Mouse (Mus musculus) lung, adult 2 months (tissue): Measurements from ENCODE around the gene Gpld1. TPM values are rescaled to one million over a fixed set of nuclear protein-coding genes. Genes with fewer than 3 reads are reported as not detected.
"Not testable (repeated sequence)": the region's sequence is repeated elsewhere in the genome, so short reads cannot be mapped to it uniquely, and the experiment has no call there.

Source experiments
- DNase-seq: peaks from one replicate; pipeline ENCODE4 v3.0.0; 2022
- H3K4me1 ChIP-seq: fragments of 200-500 bp; 2 replicates; pipeline ENCODE4 v1.6.1; 2011; ENCODE audit warnings: low read length; ENCODE audit not compliant: control insufficient read depth, insufficient read depth
- H3K4me3 ChIP-seq: fragments of 200-500 bp; replicated peaks from 2 replicates; pipeline ENCODE3; 2011; ENCODE audit warnings: low read depth, mild to moderate bottlenecking, control low read depth, low read length; ENCODE audit errors: extremely low read depth
- CTCF ChIP-seq: fragments of 200-500 bp; IDR thresholded peaks from 2 replicates; pipeline ENCODE4 v1.5.1; 2011; ENCODE audit warnings: mild to moderate bottlenecking, low read length, control low read depth; ENCODE audit not compliant: insufficient read depth
- POLR2A ChIP-seq: fragments of 200-500 bp; IDR thresholded peaks from 2 replicates; pipeline ENCODE4 v1.6.1; 2011; ENCODE audit warnings: low read depth, mild to moderate bottlenecking, control low read depth, low read length, borderline replicate concordance; ENCODE audit errors: extremely low read depth
- WGBS: fragments of 180-500 bp; shearing (Covaris S2); methylation state at CpG from one replicate; pipeline ENCODE4 v1.1.7; 2018; 5-methylcytosine and 5-hydroxymethylcytosine counted together
- polyA plus RNA-seq: library from polyadenylated mRNA; depleted of rRNA; stranded (reverse); fragments of >200 nt; gene quantifications from 2 replicates; pipeline ENCODE4 v1.2.3, GENCODE M21; 2012

Gene Gpld1
- polyA plus RNA-seq, 1 experiment, result 9.0 TPM

DNA sequence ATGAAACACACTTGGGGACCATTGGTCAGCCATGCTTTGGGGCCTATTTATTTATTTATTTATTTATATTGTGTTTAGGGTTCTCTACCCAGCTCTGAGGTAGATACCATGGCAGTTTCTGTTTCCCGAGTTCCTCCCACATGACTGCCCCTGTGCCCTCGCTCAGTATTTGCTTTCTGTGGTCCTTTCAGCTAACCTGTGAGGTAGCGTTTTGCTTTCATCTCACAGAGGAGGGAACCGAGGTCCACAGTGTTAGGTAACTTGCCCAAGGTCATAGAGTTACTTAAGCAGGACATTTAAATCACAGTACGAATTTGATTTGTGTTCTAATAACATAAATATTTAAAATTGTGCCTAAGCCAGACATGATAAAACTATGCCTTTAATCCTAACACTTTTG lies 4.2 kb downstream of the Gpld1 start:
- TF ChIP-seq POLR2A (no peak), CTCF (no peak)
- Histone ChIP-seq H3K4me3 (no peak overlapping the region), H3K4me1 (no peaks in the 10 kb centered on the region)
- no peak for DNase-seq
- 74% methylated on average over 5 of the region's 5 CpGs for WGBS

- no peak for DNase-seq
- WGBS, result 86% methylated on average over 6 of the region's 6 CpGs
- no peak for TF ChIP-seq POLR2A
- TF ChIP-seq CTCF, result no peak
- Histone ChIP-seq H3K4me3 (no peak overlapping the region), H3K4me1 (no peaks in the 10 kb centered on the region)
Measured at GRCm38 (mm10) chr13:24948870-24949269, 5.9 kb downstream of the Gpld1 start.

- TF ChIP-seq POLR2A (no peak), CTCF (no peak)
- no peaks in the 10 kb centered on the region for H3K4me1 ChIP-seq
- 74% methylated on average over 7 of the region's 7 CpGs for WGBS
- no peak for DNase-seq
- no peak overlapping the region for H3K4me3 ChIP-seq
Measured at GRCm38 (mm10) chr13:24952659-24953058, 9.7 kb downstream of the Gpld1 start.

GRCm38 (mm10) chr13:24955091-24955490 lies 12.1 kb downstream of the Gpld1 start:
- no peak for DNase-seq
- H3K4me1 ChIP-seq, result no peaks in the 10 kb centered on the region
- WGBS, result 41% methylated on average over 11 of the region's 11 CpGs
- no peak overlapping the region for H3K4me3 ChIP-seq
- no peak for TF ChIP-seq CTCF
- TF ChIP-seq POLR2A, result no peak

DNA sequence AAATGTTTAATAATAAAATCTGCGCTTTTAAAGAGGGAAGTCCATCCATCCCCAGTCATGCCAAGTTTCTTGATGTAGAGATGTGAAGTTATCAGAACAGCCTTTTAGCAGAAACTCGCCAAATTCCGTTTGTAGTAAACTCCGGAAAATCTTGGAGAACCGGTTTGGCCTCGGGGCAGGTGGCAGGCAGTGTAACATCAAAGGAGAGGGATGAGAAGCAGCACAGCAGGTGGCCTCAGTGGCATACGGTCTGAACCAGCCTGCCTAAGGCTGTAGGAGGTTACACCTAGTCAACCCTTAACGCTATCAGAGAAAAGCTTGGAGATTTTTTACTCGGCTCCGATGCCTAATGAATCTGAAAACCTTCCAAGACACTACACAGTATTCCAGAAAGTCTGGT lies 12.5 kb downstream of the Gpld1 start:
- no peak for DNase-seq
- H3K4me1 ChIP-seq, result no peaks in the 10 kb centered on the region
- WGBS, result 26% methylated on average over 10 of the region's 10 CpGs
- no peak for TF ChIP-seq POLR2A
- H3K4me3 ChIP-seq, result no peak overlapping the region

DNA sequence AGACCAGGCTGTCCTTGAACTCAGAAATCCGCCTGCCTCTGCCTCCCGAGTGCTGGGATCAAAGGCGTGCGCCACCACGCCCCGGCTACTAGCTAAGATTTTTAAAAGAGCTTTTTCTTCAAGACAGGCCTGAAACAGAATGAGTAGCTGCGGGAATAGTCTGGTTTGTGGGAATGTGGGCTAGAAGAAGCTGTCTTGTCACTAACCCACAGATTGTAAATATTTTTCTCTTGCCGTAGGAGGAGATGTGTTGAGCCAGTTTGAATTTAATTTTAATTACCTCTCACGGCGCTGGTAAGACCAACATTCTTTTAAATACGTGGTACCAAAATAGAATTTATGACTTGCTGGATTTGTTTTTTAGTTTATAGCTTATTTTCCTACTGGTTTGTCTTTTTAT lies 15.7 kb downstream of the Gpld1 start:
- Histone ChIP-seq H3K4me1 (no peaks in the 10 kb centered on the region), H3K4me3 (no peak overlapping the region)
- 90% methylated on average over 11 of the region's 11 CpGs for WGBS
- TF ChIP-seq POLR2A (no peak), CTCF (no peak)
- no peak for DNase-seq

GRCm38 (mm10) chr13:24960084-24960483 lies 17.1 kb downstream of the Gpld1 start:
- DNase-seq, result no peak
- TF ChIP-seq CTCF (no peak), POLR2A (no peak)
- Histone ChIP-seq H3K4me1 (no peaks in the 10 kb centered on the region), H3K4me3 (no peak overlapping the region)
- WGBS, result 64% methylated on average over 3 of the region's 3 CpGs

DNA sequence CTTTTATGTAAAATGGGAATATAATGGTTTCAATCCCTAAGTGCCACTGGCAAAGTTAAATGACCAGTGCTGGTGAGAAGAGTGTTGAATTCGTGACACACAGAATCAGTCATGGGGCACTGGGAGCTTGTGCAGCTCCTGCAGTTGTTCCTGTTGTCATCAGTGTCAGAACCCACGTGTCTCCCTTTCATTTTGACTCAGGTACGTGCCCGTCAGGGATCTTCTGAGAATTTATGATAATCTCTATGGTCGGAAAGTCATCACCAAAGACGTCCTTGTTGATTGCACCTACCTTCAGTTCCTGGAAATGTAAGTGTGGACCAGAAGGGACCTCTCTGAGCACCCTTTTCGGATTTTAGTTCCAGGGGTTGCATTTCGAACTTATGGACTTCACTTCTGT lies 19.2 kb downstream of the Gpld1 start:
- WGBS, result 79% methylated on average over 8 of the region's 8 CpGs
- no peak for TF ChIP-seq POLR2A
- no peak for TF ChIP-seq CTCF
- no peak for DNase-seq
- H3K4me1 ChIP-seq, result no peaks in the 10 kb centered on the region
- no peak overlapping the region for H3K4me3 ChIP-seq

DNA sequence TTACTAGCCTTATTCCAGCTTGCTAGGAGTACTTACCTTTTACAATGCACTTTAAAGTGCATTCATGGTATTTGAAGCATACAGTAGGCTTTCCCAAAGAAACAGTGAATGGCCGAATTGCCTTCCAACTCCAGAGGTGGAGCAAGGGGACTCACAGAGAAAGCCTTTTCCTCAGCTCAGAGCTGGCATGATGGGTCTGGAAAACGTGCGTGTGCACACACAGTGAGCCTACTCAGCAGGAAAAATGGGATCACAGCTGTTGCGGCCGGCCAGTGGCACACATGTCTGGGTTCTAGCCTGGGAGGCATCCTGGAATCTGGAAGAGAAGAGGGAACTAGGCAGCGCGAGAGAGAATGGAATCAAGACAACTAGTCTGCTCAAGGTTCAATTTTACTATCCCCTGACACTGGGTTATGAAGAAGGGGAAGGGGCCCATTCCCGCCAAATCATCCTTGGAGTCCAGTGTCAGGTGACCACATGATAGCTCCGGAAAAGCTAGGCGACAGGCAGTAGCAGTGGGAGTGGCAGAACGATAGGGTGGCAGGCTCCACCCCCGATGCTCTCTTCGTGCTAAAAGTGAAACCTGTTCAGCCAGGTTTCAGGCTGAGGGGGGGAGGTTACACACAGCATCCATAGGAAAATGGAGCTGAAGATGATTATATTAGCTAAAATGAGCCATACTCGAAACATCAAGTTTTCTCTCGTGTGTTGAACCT lies 22.3 kb downstream of the Gpld1 start:
- 11% methylated on average over 15 of the region's 15 CpGs for WGBS
- DNase-seq, result no peak
- no peak overlapping the region for H3K4me3 ChIP-seq

GRCm38 (mm10) chr13:24965846-24966201 lies 22.9 kb downstream of the Gpld1 start:
- no peak for DNase-seq

More for the DNA sequence above, 22.3 kb downstream of the Gpld1 start:
- H3K4me1 ChIP-seq, result no peaks in the 10 kb centered on the region
- no peak for TF ChIP-seq CTCF
- TF ChIP-seq POLR2A, result no peak

DNA sequence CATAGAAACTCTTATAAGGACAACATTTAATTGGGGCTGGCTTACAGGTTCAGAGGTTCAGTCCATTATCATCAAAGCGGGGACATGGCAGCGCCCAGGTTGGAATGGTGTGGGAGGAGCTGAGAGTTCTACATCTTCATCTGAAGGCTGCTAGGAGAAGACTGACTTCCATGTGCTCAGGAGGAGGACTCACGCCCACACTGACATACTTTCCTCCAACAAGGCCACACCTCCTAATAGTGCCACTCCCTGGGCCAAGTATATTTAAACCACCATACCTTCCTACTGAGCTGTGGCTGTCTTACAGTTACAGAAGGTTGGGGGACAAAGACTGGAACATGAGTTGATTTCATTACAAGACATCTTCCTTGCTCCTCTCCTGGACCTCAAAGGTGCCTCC lies 28.8 kb downstream of the Gpld1 start:
- H3K4me1 ChIP-seq, H3K4me3 ChIP-seq, DNase-seq: not testable (repeated sequence)

More at GRCm38 (mm10) chr13:24965846-24966201, 22.9 kb downstream of the Gpld1 start:
- WGBS, result 25% methylated on average over 5 of the region's 5 CpGs
- Histone ChIP-seq H3K4me3 (no peak overlapping the region), H3K4me1 (no peaks in the 10 kb centered on the region)
- TF ChIP-seq POLR2A (no peak), CTCF (no peak)

More for the DNA sequence above, 28.8 kb downstream of the Gpld1 start:
- 82% methylated on average over 3 of the region's 3 CpGs for WGBS
